Mouse (Mus musculus): ENCODE data around the gene Gm21915.

Gm21915 gene

GRCm38 (mm10) chr9:40670313-40670712 is at the start of gene Gm21915:
TSS of gene Gm21915 (plus strand) at chr9:40670613.
- DNase-seq (ENCODE audit: low read depth, low spot score) = no peak

- no peak for DNase-seq (ENCODE audit: low read depth, low spot score)
These were observed 48.1 kb upstream of the Gm21915 start for GRCm38 (mm10) chr9:40622265-40622664.

- DNase-seq (ENCODE audit: low read depth, low spot score) = no peak
These were observed 47.6 kb upstream of the Gm21915 start for GRCm38 (mm10) chr9:40622793-40623192.

DNA sequence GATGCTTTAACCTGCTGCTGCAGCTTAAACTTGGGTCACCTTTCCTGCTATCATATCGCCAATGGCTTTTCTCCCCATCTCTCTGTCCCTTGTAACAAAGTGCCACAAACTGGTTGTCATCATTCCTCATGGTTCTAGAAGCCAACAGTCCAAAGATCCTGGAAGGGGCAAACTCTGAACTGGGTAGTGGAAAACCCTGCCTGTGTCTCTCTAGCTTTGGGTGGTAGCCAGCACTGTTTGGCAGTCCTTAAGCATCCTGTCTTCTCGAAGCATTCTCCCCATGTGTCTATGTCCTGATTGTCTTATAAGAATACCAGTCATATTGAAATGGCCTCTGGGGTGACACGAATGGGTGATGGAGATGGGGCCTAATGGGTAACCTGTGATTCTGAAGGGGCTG is 45.1 kb upstream of the Gm21915 start:
- DNase-seq (ENCODE audit: low read depth, low spot score) = no peak

DNA sequence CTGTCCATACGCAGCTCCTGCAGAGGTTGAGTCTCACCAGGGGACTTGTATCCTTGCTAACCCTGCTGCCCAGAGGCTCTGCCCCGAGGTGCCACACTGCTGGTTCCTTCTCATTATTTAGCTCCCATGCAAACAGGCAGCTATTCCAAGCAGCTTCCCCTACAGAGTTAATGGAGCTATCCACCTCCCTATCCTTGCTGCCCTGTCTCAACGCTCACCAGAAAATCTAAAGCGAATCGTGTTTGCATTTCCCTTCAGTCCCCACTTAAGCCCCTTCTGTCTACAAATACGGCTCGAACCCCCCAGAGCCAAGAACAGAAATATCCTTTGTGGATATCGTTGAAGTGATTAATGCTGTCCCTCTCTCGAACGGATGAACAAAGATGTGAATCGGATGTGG is 43.8 kb upstream of the Gm21915 start:
- DNase-seq (ENCODE audit: low read depth, low spot score) = no peak

GRCm38 (mm10) chr9:40627146-40627713 is 43.2 kb upstream of the Gm21915 start:
- no peak for DNase-seq (ENCODE audit: low read depth, low spot score)

- DNase-seq (ENCODE audit: low read depth, low spot score) = peak; percentile 29
These were observed 42.0 kb upstream of the Gm21915 start for GRCm38 (mm10) chr9:40628130-40629069.

DNA sequence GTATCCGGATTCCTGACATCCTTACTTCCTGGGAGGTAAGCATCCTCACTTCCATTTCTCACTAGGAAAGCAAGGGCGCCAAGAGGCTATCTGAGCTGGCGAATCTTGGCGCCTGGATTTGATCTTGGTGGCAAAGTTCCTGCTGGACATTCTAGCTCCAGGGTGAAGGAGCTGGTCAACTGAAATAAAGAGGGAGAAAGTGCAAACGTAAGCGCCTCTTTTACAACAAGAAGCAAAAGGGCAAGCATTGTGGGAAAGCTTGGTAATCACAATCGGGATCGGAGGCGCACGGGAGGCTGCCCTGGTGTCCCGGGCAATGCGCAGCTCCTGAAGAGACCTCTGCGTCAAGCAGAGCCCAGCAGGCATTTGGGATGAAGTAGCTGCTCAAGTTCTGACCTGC is 41.0 kb upstream of the Gm21915 start:
- DNase-seq (ENCODE audit: low read depth, low spot score) = no peak

GRCm38 (mm10) chr9:40631101-40631500 is 39.3 kb upstream of the Gm21915 start:
- DNase-seq (ENCODE audit: low read depth, low spot score) = no peak

DNA sequence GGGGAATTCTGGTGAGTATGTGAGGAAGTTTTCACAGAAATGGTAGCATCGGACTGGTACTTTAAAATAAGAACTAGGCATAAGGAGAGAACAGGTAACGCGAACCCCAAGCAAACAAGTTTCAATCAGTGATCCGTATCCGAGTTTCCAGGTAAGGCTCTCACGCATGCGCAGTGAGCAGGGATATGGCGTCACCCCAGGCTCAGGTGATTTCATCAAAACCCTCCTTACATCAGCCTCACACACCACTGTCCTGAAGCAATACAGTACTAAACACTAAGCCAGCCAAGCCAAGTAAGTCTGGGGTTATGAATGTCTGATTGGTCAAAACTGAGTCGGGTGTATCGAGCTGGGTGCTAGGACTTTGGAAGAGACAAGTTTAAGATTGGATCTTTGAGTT is 38.9 kb upstream of the Gm21915 start:
- no peak for DNase-seq (ENCODE audit: low read depth, low spot score)

GRCm38 (mm10) chr9:40636054-40636453 is 34.4 kb upstream of the Gm21915 start:
- no peak for DNase-seq (ENCODE audit: low read depth, low spot score)

DNA sequence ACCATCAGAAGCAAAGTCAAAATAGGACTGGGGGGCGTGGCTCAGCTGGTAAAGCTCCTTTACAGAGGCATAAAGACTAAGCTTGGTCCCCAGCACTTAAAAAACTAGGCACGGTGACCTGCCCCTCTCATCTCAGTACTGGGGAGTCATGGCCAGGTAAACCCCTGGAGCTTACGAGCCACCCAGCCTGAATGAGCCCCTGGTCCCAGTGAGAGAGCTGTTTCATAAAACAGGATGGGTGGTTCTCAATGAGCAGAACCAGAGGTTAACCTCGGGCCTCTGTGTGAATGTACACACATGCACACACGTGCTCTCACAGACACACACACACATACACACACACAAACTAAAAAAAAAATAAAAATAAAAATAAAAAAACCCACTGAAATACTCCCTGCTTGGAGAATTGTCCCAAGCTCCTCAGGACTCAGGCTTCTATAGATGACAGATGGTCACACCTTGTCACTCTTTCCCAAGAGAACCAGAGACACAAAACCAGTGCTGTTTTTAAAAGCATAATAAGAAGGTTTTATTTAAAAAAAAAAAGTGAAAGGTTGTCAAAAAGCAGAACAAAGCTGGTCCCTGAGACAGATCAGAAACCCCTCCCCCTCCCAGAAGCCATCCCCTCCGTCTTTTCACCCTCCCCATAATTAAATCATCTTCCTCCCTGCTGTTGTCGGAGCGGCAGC is 32.6 kb upstream of the Gm21915 start:
- DNase-seq (ENCODE audit: low read depth, low spot score) = no peak

DNA sequence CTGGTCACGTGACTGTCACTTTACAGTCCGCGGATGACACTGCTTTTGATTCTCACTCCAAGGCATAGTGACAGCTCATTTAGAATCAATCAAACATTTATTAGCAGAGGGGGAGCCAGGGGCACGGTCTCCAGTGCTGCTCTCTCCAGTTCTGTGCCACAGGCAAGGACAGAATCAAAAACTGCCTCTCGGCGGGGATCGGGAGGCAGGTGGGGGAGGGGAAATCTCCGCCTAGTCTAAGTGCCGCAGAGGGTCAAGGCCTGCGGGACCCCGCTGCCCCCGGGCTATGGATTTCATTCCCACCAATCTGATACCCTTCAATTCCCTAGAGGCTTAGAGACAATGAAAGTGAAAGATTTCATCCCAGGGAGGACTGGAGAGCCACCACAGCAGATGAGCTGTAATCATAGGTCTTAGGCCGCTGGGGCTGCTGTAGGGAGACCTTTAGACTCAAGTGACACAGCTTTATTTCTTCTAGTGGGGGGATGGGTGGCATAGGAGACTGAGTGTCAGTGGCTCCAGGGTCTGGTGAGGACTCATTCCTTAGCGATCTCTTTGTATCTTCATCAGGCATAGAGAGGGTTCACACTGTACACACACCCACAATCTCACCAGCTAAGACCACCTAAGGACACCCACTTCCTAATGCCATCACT is 31.9 kb upstream of the Gm21915 start:
- DNase-seq (ENCODE audit: low read depth, low spot score) = no peak

- no peak for DNase-seq (ENCODE audit: low read depth, low spot score)
These were observed 30.8 kb upstream of the Gm21915 start for GRCm38 (mm10) chr9:40639536-40640187.

- DNase-seq (ENCODE audit: low read depth, low spot score) = no peak
These were observed 29.1 kb upstream of the Gm21915 start for GRCm38 (mm10) chr9:40641318-40641717.

- no peak for DNase-seq (ENCODE audit: low read depth, low spot score)
These were observed 27.8 kb upstream of the Gm21915 start for GRCm38 (mm10) chr9:40642470-40643220.

DNA sequence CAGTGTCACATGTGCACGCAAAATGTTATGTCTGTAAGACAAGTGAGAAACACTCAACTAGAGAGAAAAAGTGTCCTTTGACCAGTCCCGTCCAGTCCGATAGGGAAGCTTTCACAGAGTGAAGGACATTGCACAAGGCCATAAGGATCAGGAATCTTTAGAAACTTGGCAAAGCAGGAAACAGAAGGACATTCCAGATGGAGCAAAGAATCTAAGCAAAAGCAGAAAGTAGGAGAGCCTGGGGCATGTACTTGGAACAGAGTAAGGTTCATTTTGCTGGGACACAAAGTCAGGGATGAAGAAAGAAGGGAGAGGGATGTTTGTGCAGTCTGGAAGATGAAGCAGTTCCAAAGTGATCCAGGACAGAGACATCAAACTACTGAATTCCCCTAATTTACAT is 21.0 kb upstream of the Gm21915 start:
- no peak for DNase-seq (ENCODE audit: low read depth, low spot score)

DNA sequence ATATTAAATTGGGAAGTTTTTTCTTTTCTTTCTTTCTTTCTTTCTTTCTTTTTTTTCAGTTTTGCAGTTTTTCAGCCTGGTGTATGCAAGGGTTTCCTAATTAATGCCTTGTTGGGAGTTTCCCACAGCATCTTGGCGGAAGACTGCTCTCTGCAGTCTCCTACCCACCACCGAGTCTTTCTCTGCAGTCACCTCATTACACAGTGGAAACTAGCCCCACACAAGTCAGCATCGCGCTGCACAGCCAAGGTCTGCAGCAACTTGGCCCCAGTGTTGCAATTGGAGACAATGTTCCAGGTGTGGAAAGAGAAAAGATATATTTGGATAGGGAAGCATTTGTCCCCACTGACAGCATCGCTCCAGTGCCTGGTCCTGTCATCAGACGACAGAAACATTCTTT is 20.4 kb upstream of the Gm21915 start:
- no peak for DNase-seq (ENCODE audit: low read depth, low spot score)

DNA sequence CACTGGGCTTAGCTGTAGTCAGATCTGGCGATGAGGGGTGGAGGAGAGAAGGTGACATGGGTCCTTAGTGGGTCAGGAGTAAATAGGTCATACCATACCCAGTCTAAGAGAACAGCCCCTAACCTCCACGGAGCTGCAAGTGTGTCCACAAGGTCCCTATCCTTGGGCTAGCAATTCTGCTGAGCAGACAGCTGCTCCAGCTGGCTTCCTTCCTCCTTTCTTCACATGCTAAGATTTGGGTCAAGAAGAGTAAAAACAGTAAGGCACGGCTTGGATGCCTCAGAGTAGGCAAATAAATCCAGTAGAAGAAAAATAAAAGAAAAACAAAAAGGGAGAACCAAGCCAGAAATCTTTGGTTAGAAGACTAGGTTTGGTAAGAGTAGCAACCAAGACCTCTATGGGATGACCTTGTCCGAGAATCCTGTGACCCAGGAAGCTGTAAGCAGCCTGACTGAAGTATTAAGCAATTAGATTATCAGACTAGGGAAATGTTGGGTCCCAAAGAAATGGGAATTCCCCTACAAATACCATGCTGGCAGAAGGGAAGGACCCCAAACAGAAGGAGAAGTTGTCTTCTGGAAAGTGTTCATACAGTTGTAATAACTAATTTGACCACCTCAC is 19.1 kb upstream of the Gm21915 start:
- DNase-seq (ENCODE audit: low read depth, low spot score) = no peak

- DNase-seq (ENCODE audit: low read depth, low spot score) = no peak
These were observed 17.7 kb upstream of the Gm21915 start for GRCm38 (mm10) chr9:40652757-40653156.
